Comparison of ENCODE assay signal across 17 mouse cellular contexts in genomic region chr6:104343986-104344385, GRCm38 (mm10).
"Had no signal": no experiment of that assay in that cellular context is flagged by ENCODE, and none has a peak within 500 bp of the region (broad histone marks: within the 10 kb centered on the region; RNA-seq: fewer than 3 reads in every experiment).

No protein-coding gene starts in this region.

- H3K36me3 ChIP-seq: lung, embryonic 15.5 days; midbrain, embryonic 13.5 days; midbrain, embryonic 15.5 days; neural tube, embryonic 12.5 days; stomach, embryonic 15.5 days had no signal

- H3K27me3 ChIP-seq: lung, embryonic 15.5 days; megakaryocyte, embryonic 14.5 days; midbrain, embryonic 13.5 days; midbrain, embryonic 15.5 days; neural tube, embryonic 12.5 days; stomach, embryonic 15.5 days had no signal

- H3K4me2 ChIP-seq: lung, embryonic 15.5 days; midbrain, embryonic 11.5 days; midbrain, embryonic 13.5 days; midbrain, embryonic 15.5 days; neural tube, embryonic 12.5 days; stomach, embryonic 15.5 days had no signal

- DNase-seq: lung, adult 2 months; lung, postnatal 14 days; lung, postnatal 36 days; right cerebral cortex, postnatal 14 days; thymus, adult 2 months; thymus, postnatal 25 days; thymus, postnatal 4 days had no signal

- H3K9me3 ChIP-seq: lung, embryonic 15.5 days; megakaryocyte, embryonic 14.5 days; midbrain, embryonic 13.5 days; midbrain, embryonic 15.5 days; neural tube, embryonic 12.5 days; stomach, embryonic 15.5 days had no signal

- H3K9ac ChIP-seq: lung, embryonic 15.5 days; midbrain, embryonic 13.5 days; midbrain, embryonic 15.5 days; neural tube, embryonic 12.5 days; stomach, embryonic 15.5 days had no signal

- H3K4me1 ChIP-seq: lung, embryonic 15.5 days; megakaryocyte, embryonic 14.5 days; midbrain, embryonic 13.5 days; midbrain, embryonic 15.5 days; neural tube, embryonic 12.5 days; stomach, embryonic 15.5 days had no signal

- H3K4me3 ChIP-seq: lung, embryonic 15.5 days; megakaryocyte, embryonic 14.5 days; midbrain, embryonic 13.5 days; midbrain, embryonic 15.5 days; neural tube, embryonic 12.5 days; stomach, embryonic 15.5 days had no signal

- ATAC-seq: lung, postnatal 0 days; midbrain, embryonic 13.5 days; midbrain, embryonic 15.5 days had no signal

- H3K27ac ChIP-seq: lung, embryonic 15.5 days; macrophage; midbrain, embryonic 13.5 days; midbrain, embryonic 15.5 days; neural tube, embryonic 12.5 days; stomach, embryonic 15.5 days; stomach, postnatal 0 days had no signal
